Mouse (Mus musculus) heart, adult 2 months (tissue): ENCODE results near the gene Slc2a5. TPM values are rescaled to one million over a fixed set of nuclear protein-coding genes. Genes with fewer than 3 reads are reported as not detected.

Experiments
- DNase-seq, 2 experiments: peaks; one replicate each; pipeline ENCODE4 v3.0.0; 2021
- H3K27ac ChIP-seq: fragments of 200-600 bp; 2 replicates; pipeline ENCODE4 v1.8.1; 2022
- H3K27me3 ChIP-seq: fragments of 200-500 bp; 2 replicates; pipeline ENCODE4 v1.6.1; 2012; ENCODE audit warnings: mild to moderate bottlenecking, low read length, inconsistent platforms, mixed read lengths; ENCODE audit not compliant: control insufficient read depth, insufficient read depth
- H3K36me3 ChIP-seq: fragments of 200-500 bp; 2 replicates; pipeline ENCODE4 v1.6.1; 2012; ENCODE audit warnings: low read length, inconsistent platforms; ENCODE audit not compliant: control insufficient read depth, insufficient read depth
- H3K4me1 ChIP-seq: fragments of 200-500 bp; 2 replicates; pipeline ENCODE4 v1.6.1; 2011; ENCODE audit warnings: low read length; ENCODE audit not compliant: control insufficient read depth, insufficient read depth
- H3K4me3 ChIP-seq: fragments of 200-600 bp; 2 replicates; pipeline ENCODE4 v1.8.1; 2022
- H3K79me2 ChIP-seq: fragments of 200-500 bp; replicated peaks from 2 replicates; pipeline ENCODE4 v1.6.1; 2012; ENCODE audit warnings: mild to moderate bottlenecking, inconsistent platforms, low read length, moderate library complexity, mixed read lengths; ENCODE audit not compliant: control insufficient read depth, insufficient read depth
- H3K9ac ChIP-seq: fragments of 200-500 bp; 2 replicates; pipeline ENCODE4 v1.6.1; 2012; ENCODE audit warnings: low read depth, mild to moderate bottlenecking, control low read depth, inconsistent platforms, low read length, mixed read lengths
- CTCF ChIP-seq: fragments of 200-600 bp; IDR thresholded peaks from 2 replicates; pipeline ENCODE4 v1.8.1; 2022; ENCODE audit warnings: antibody characterized with exemption, mild to moderate bottlenecking, moderate library complexity
- EP300 ChIP-seq: fragments of 200-500 bp; IDR thresholded peaks from 2 replicates; pipeline ENCODE4 v1.6.1; 2011; ENCODE audit warnings: low read depth, low read length, control low read depth; ENCODE audit not compliant: insufficient read depth
- POLR2A ChIP-seq: fragments of 200-500 bp; IDR thresholded peaks from 2 replicates; pipeline ENCODE4 v1.6.1; 2011; ENCODE audit warnings: mild to moderate bottlenecking, low read depth, low read length, control low read depth; ENCODE audit not compliant: insufficient read depth
- WGBS: fragments of 180-500 bp; shearing (Covaris S2); methylation state at CpG from one replicate; pipeline ENCODE4 v1.1.7; 2018; 5-methylcytosine and 5-hydroxymethylcytosine counted together
- intact Hi-C: fragments of 180-260 bp; cut with DNase I; formaldehyde crosslinking; loops from one replicate; pipeline ENCODE4 v1.15.1; 2025
- long read RNA-seq: library from polyadenylated mRNA; stranded (forward); transcript quantifications from one replicate; pipeline ENCODE4 v2.0.0, GENCODE M21; 2021
- polyA plus RNA-seq: library from polyadenylated mRNA; depleted of rRNA; stranded (reverse); fragments of >200 nt; gene quantifications from 2 replicates; pipeline ENCODE4 v1.2.3, GENCODE M21; 2012; rRNA removed
- total RNA-seq, 2 experiments: library from RNA; stranded (reverse); gene quantifications; 2 replicates each; pipeline ENCODE4 v1.2.3; 2021

Slc2a5 gene
- under 1 TPM in 1 of 2 experiments, not detected in 1; 0.09 TPM for total RNA-seq
- polyA plus RNA-seq: 1.4 and 1.8 TPM in 2 replicates
- long read RNA-seq: 0 reads

DNA sequence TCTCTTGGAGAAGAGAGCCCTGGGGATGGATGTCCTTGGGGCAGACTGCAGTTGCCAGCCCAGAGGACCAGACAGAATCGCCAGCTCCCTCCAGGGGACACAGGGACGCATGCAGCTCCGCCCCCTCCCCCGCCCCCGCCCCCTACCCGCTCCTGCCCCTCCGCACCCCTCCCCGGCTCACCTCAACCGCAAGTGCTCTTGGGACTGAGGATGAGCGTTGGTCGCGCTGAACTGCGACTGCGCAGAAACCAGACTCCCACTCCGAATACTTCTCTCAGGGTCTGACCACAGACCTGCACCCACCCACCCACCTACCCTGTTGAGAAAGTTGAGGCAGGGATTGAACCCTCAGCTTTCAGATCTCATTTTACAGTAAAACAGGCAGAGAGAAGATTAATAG, at the start of gene Slc2a5:
Gene Slc2a5 (plus strand): TSS at position 229 of the 400 bp plus-strand sequence.
- Histone ChIP-seq H3K9ac (no peak within 1 kb of the TSS), H3K27ac (no peak within 1 kb of the TSS), H3K27me3 (no peaks in the 10 kb centered on the region; the same call in 1 of the 2 replicates), H3K4me3 (no peak within 1 kb of the TSS), H3K4me1 (no peaks in the 10 kb centered on the region), H3K79me2 (no peaks in the 10 kb centered on the region), H3K36me3 (no peaks in the 10 kb centered on the region)
- 16% methylated on average over 15 of the region's 15 CpGs for WGBS
- no peak for TF ChIP-seq EP300
- no peak for TF ChIP-seq CTCF
- TF ChIP-seq POLR2A: no peak
- no peak for DNase-seq
- intact Hi-C loops: no loop called here

DNA sequence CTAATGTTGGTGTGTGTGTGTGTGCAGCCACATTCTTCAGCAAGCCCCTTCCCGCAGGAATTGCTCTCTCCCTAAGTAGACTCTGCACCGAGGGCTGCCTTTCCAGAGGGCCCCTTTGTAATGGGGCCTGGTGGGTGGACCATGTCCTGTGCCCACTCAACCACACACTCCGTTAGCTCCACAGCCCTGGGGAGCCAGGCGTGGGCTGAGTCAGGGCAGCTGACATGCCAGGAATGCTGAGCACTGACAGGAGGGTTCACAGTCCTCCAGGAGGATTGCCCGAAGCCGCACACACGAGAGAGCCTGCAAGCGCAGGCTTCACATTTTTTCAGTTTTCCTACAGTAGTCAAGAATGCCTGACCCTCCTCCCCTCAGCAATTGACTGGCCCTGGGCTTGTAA, 48.9 kb upstream of the Slc2a5 start:
- Histone ChIP-seq H3K79me2 (no peaks in the 10 kb centered on the region), H3K27ac (no peak overlapping the region), H3K4me1 (no peaks in the 10 kb centered on the region), H3K36me3 (no peaks in the 10 kb centered on the region), H3K4me3 (no peak overlapping the region), H3K9ac (no peak overlapping the region), H3K27me3 (no peaks in the 10 kb centered on the region)
- no peak for DNase-seq
- no peak for TF ChIP-seq CTCF
- TF ChIP-seq EP300: no peak
- TF ChIP-seq POLR2A: no peak
- WGBS: 56% methylated on average over 8 of the region's 8 CpGs
- intact Hi-C loops: no loop called here

DNA sequence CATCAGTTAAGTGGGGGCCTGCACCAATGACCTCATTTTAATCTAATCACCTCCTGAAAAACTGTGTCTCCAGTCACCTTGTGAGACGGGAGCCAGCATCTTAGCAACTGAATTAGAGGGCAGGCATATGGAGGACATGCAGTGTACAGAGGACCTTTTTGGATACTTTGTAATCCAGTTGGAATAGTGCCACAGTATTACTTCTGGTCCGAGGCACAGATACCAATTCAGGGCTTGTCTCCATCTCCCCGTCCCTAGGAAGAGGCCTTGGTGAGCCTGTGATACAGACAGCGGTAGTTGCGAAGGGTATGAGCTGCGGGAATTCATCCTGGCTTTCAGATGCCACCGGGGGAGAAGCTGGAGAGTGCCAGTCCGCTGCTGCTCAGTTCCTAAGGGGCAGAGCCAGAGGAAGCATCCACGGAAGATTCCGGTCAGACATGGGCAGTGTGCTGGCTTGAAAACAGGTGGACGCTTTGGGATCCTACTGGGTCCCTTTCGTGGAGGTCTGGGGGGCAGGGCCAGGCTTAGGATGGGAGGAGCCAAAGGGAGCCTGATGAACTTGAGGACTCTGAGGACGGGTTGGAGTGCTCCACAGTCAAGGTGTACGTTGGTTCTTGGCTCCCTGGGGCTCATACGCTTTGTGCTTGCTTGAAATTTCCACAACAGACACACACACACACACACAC, 46.5 kb upstream of the Slc2a5 start:
- no peaks in the 10 kb centered on the region for H3K36me3 ChIP-seq
- 58% methylated on average over 15 of the region's 15 CpGs for WGBS
- intact Hi-C loops: loop anchor here (1.0 kb wide), 1 partner anchor 37 kb away; no protein-coding TSS in a partner anchor
- no peak overlapping the region for H3K27ac ChIP-seq
- H3K9ac ChIP-seq: no peak overlapping the region
- no peak for DNase-seq
- no peaks in the 10 kb centered on the region for H3K79me2 ChIP-seq
- H3K4me1 ChIP-seq: no peaks in the 10 kb centered on the region
- no peaks in the 10 kb centered on the region for H3K27me3 ChIP-seq
- H3K4me3 ChIP-seq: no peak overlapping the region
- TF ChIP-seq EP300: no peak

DNA sequence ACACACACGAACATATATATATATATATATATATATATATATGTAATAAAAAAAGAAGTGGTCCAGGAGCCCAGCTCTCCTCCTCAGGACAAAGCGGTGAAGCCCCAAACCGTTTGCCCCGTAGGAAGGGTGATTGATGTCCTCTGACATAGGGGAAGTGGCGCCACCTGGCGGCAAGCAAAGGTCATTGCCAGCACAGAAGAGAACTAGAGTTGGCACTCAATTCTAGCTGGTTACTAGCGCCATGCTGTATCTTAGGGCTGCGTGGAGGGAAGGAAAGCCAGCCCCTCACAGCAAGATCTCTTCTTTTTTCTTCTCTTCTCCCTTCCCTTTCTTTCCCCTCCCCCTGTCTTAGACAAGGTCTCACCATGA, 46.0 kb upstream of the Slc2a5 start:
- Histone ChIP-seq H3K9ac (no peak overlapping the region), H3K27me3 (no peaks in the 10 kb centered on the region), H3K27ac (no peak overlapping the region), H3K4me1 (no peaks in the 10 kb centered on the region), H3K4me3 (no peak overlapping the region), H3K36me3 (no peaks in the 10 kb centered on the region), H3K79me2 (no peaks in the 10 kb centered on the region)
- TF ChIP-seq EP300 (no peak), POLR2A (no peak), CTCF (peak; percentile 78)
- DNase-seq: peak; percentile 43 to 65
- 10% methylated on average over 8 of the region's 8 CpGs for WGBS
- intact Hi-C loops: loop anchor here (1.0 kb wide), 1 partner anchor 38 kb away; no protein-coding TSS in a partner anchor

DNA sequence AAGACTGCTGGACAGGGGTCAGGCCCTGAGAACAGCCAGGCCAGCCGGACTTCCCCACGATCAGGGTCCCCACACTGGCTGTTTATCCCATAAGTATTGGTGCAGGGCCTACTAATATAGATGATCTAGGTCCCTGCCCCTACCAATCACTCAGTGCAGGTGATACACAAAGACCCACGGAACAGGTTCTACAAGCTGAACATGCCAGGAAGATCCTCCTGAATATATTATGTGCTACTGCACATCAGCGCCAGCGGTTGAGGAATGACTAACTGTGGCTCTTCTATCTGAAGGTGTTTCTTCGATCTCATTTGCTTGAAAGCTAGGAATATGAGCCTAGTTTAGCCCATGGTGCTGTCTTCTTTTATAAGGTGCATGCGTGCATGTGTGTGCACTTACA, 43.7 kb upstream of the Slc2a5 start:
- H3K4me1 ChIP-seq: no peaks in the 10 kb centered on the region
- no peak overlapping the region for H3K27ac ChIP-seq
- 83% methylated on average over 7 of the region's 7 CpGs for WGBS
- no peaks in the 10 kb centered on the region for H3K27me3 ChIP-seq
- TF ChIP-seq EP300 (no peak), POLR2A (no peak), CTCF (no peak)
- DNase-seq: no peak
- H3K9ac ChIP-seq: no peak overlapping the region
- intact Hi-C loops: no loop called here
- H3K4me3 ChIP-seq: no peak overlapping the region
- H3K36me3 ChIP-seq: no peaks in the 10 kb centered on the region
- no peaks in the 10 kb centered on the region for H3K79me2 ChIP-seq

DNA sequence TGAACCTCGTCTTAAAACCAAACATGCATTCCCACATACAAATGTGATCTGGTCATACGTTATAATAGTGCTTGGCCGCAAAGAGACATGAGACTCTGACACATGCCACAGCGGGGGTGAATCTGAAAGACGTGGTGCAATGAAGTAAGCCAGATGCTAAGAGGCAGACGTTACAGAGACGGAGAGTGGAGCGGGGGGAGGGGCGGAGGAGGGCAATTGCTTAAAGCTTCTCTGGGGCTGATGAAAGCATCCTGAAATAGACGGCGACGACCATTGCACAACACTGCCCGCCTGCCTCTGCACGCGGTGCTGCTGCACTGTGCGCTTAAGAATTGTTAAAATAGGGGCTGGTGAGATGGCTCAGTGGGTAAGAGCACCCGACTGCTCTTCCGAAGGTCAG, 42.9 kb upstream of the Slc2a5 start:
- Histone ChIP-seq H3K27ac (no peak overlapping the region), H3K9ac (no peak overlapping the region), H3K4me3 (no peak overlapping the region), H3K27me3 (no peaks in the 10 kb centered on the region), H3K36me3 (no peaks in the 10 kb centered on the region), H3K79me2 (no peaks in the 10 kb centered on the region), H3K4me1 (no peaks in the 10 kb centered on the region)
- intact Hi-C loops: no loop called here
- peak; percentile 26 to 45 for DNase-seq
- no peak for TF ChIP-seq POLR2A
- no peak for TF ChIP-seq EP300
- TF ChIP-seq CTCF: no peak
- 36% methylated on average over 18 of the region's 18 CpGs for WGBS
